Comparison of ENCODE assay signal across 16 mouse cellular contexts in the genomic region with DNA sequence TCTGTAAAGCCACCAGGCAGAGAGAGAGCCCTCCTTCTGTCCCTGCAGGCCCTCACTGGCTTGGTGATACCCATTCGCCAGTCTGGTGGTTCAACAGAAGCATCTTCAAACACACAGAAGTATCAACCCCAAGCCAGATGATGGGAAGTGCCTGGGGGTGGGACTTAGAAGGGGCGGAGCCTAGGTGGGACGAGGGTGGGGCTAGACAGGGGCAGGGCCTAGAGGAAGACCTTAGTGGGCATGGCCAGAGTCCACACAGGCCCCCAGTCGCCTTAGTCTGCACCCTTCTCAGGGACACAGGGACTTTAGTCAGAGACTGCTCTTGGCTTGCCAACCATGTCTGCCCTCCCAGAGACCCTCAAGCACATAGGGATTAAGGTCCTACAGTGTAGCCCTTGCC.
DNase-seq lines count a peak whose midpoint lies in the region; ATAC-seq and TF ChIP-seq lines count a peak whose summit lies in the region.
"Had no signal": no experiment of that assay in that cellular context is flagged by ENCODE, and none has a peak within 500 bp of the region (broad histone marks: within the 10 kb centered on the region; RNA-seq: fewer than 3 reads in every experiment).

No protein-coding gene starts in this region.

- H3K27me3 ChIP-seq in hindbrain, postnatal 0 days (ENCODE audit: insufficient read depth, low read length): no peaks in the 10 kb centered on the region
- no peaks in the 10 kb centered on the region for H3K27me3 ChIP-seq in hindbrain, embryonic 16.5 days (replicated peaks; ENCODE audit: control insufficient read depth, insufficient read depth, low read length)
- no peaks in the 10 kb centered on the region for H3K27me3 ChIP-seq in thymus, adult 2 months (ENCODE audit: control insufficient read depth, insufficient read depth, low read length)
- no peaks in the 10 kb centered on the region for H3K27me3 ChIP-seq in liver, embryonic 12.5 days (replicated peaks)
- H3K27me3 ChIP-seq: hindbrain, embryonic 12.5 days had no signal

- 51% methylated on average over 4 of the region's 4 CpGs for WGBS in hindbrain, postnatal 0 days
- WGBS in hindbrain, embryonic 16.5 days: 48% methylated on average over 4 of the region's 4 CpGs
- WGBS in thymus, adult 2 months: 81% methylated on average over 4 of the region's 4 CpGs
- 33% methylated on average over 4 of the region's 4 CpGs for WGBS in liver, embryonic 12.5 days (ENCODE audit: insufficient replicate concordance)

- ATAC-seq in hindbrain, postnatal 0 days: peak; percentile 46; the same call in 1 of the 2 replicates
- no peak for ATAC-seq in hindbrain, embryonic 16.5 days
- peak; percentile 71 for ATAC-seq in liver, embryonic 12.5 days
- ATAC-seq in cerebellum, adult (ENCODE audit: insufficient number of reproducible peaks, low FRiP score, low TSS enrichment): no peak
- ATAC-seq: forebrain, embryonic 14.5 days had no signal

- no peaks in the 10 kb centered on the region for H3K4me1 ChIP-seq in hindbrain, postnatal 0 days (ENCODE audit: insufficient read depth, low read length)
- no peaks in the 10 kb centered on the region for H3K4me1 ChIP-seq in hindbrain, embryonic 16.5 days (ENCODE audit: control insufficient read depth, insufficient read depth, low read depth, low read length)
- H3K4me1 ChIP-seq in thymus, adult 2 months (replicated peaks; ENCODE audit: control insufficient read depth, insufficient read depth, low read length): peaks cover 29% of the 10 kb centered on the region
- peaks cover 8% of the 10 kb centered on the region for H3K4me1 ChIP-seq in liver, embryonic 12.5 days

- no peak overlapping the region for H3K27ac ChIP-seq in hindbrain, postnatal 0 days
- no peak overlapping the region for H3K27ac ChIP-seq in hindbrain, embryonic 16.5 days (ENCODE audit: low read depth, low read length)
- no peak overlapping the region for H3K27ac ChIP-seq in thymus, adult 2 months (ENCODE audit: control insufficient read depth, insufficient read depth, low read length)
- no peak overlapping the region for H3K27ac ChIP-seq in liver, embryonic 12.5 days
- H3K27ac ChIP-seq: hindbrain, embryonic 12.5 days had no signal

- no peaks in the 10 kb centered on the region for H3K9me3 ChIP-seq in hindbrain, postnatal 0 days (ENCODE audit: low read length)
- no peaks in the 10 kb centered on the region for H3K9me3 ChIP-seq in hindbrain, embryonic 16.5 days (ENCODE audit: control insufficient read depth, low read length)
- no peaks in the 10 kb centered on the region for H3K9me3 ChIP-seq in liver, embryonic 12.5 days (replicated peaks)
- H3K9me3 ChIP-seq: G1E; hindbrain, embryonic 12.5 days had no signal

- no peak for TF ChIP-seq CTCF in hindbrain, postnatal 0 days (IDR thresholded peaks at IDR 0.05; ENCODE audit: low read depth)
- TF ChIP-seq CTCF in thymus, adult 2 months (IDR thresholded peaks at IDR 0.05; ENCODE audit: borderline replicate concordance, control insufficient read depth, extremely low read depth, insufficient read depth, low read length, poor library complexity): no peak

- H3K4me2 ChIP-seq in hindbrain, postnatal 0 days (ENCODE audit: low read depth, low read length): no peak overlapping the region
- H3K4me2 ChIP-seq in hindbrain, embryonic 16.5 days (ENCODE audit: low read length): no peak overlapping the region
- no peak overlapping the region for H3K4me2 ChIP-seq in liver, embryonic 12.5 days
- H3K4me2 ChIP-seq: hindbrain, embryonic 12.5 days had no signal

- no peak overlapping the region for H3K4me3 ChIP-seq in hindbrain, postnatal 0 days (ENCODE audit: low read length)
- H3K4me3 ChIP-seq in hindbrain, embryonic 16.5 days (ENCODE audit: low read length): no peak overlapping the region
- H3K4me3 ChIP-seq in thymus, adult 2 months (ENCODE audit: control insufficient read depth, insufficient read depth, low read length): no peak overlapping the region
- no peak overlapping the region for H3K4me3 ChIP-seq in liver, embryonic 12.5 days
- H3K4me3 ChIP-seq: hindbrain, embryonic 12.5 days had no signal

- TF ChIP-seq POLR2A in thymus, adult 2 months (IDR thresholded peaks at IDR 0.05; ENCODE audit: control insufficient read depth, extremely low read depth, insufficient read depth, low read length, poor library complexity): no peak

- H3K36me3 ChIP-seq in hindbrain, postnatal 0 days (ENCODE audit: insufficient read depth, low read length): no peaks in the 10 kb centered on the region
- H3K36me3 ChIP-seq in hindbrain, embryonic 16.5 days (ENCODE audit: control insufficient read depth, insufficient read depth, low read length): no peaks in the 10 kb centered on the region
- no peaks in the 10 kb centered on the region for H3K36me3 ChIP-seq in thymus, adult 2 months (ENCODE audit: control insufficient read depth, insufficient read depth, low read length)
- H3K36me3 ChIP-seq in liver, embryonic 12.5 days: no peaks in the 10 kb centered on the region
- H3K36me3 ChIP-seq: G1E; hindbrain, embryonic 12.5 days had no signal

- DNase-seq in hindbrain, postnatal 0 days (ENCODE audit: low spot score): no peak
- DNase-seq in thymus, adult 2 months: peak; percentile 23
- no peak for DNase-seq in thymus, adult 18-20 months
- no peak for DNase-seq in urinary bladder, postnatal 36 days (ENCODE audit: low spot score in 2 of 2)
- DNase-seq: adrenal gland, postnatal 10 days; cerebellum, adult 8-10 months; embryo, embryonic 11 days; kidney, adult 8-10 months; layer of hippocampus, postnatal 36 days; lung, postnatal 10 days had no signal

- no peak overlapping the region for H3K9ac ChIP-seq in hindbrain, postnatal 0 days (replicated peaks; ENCODE audit: low read length)
- no peak overlapping the region for H3K9ac ChIP-seq in hindbrain, embryonic 16.5 days (ENCODE audit: low read depth, low read length)
- no peak overlapping the region for H3K9ac ChIP-seq in liver, embryonic 12.5 days
- H3K9ac ChIP-seq: hindbrain, embryonic 12.5 days had no signal

Comparison
In these comparisons a context has a peak if more than half of its experiments do, and no peak if none do; other contexts are left out.
1. ATAC-seq: peak in hindbrain, postnatal 0 days (single experiment) and liver, embryonic 12.5 days (single experiment); none in hindbrain, embryonic 16.5 days (single experiment) and cerebellum, adult (single experiment).